Mouse (Mus musculus) heart, postnatal 0 days (tissue): ENCODE measurements around the gene Lhfp. TPM values are rescaled to one million over a fixed set of nuclear protein-coding genes. Genes with fewer than 3 reads are reported as not detected.

ENCODE experiments used
- ATAC-seq: fragments of 200-750 bp; cut with Nextera tagmentation; 2 replicates; pipeline ENCODE4 v1.8.0; 2017; ENCODE audit warnings: low read depth, moderate number of reproducible peaks, moderate library complexity; ENCODE audit not compliant: insufficient read depth
- DNase-seq: peaks from one replicate; pipeline ENCODE4 v3.0.0-alpha.2; 2016; ENCODE audit warnings: low spot score
- H3K27ac ChIP-seq: fragments of 300-500 bp; sonication (generic); 2 replicates; pipeline ENCODE4 v1.5.1; 2014; ENCODE audit warnings: low read depth, mild to moderate bottlenecking
- H3K27me3 ChIP-seq: fragments of 300-500 bp; sonication (generic); 2 replicates; pipeline ENCODE4 v1.6.1; 2014; ENCODE audit warnings: low read length, mixed read lengths; ENCODE audit not compliant: control insufficient read depth, insufficient read depth
- H3K36me3 ChIP-seq: fragments of 300-500 bp; sonication (generic); replicated peaks from 2 replicates; pipeline ENCODE4 v1.6.1; 2014; ENCODE audit warnings: low read length, mixed read lengths; ENCODE audit not compliant: control insufficient read depth, insufficient read depth
- H3K4me1 ChIP-seq: fragments of 300-500 bp; sonication (generic); 2 replicates; pipeline ENCODE4 v1.6.1; 2014; ENCODE audit warnings: antibody characterized with exemption; ENCODE audit not compliant: control insufficient read depth, insufficient read depth
- H3K4me2 ChIP-seq: fragments of 300-500 bp; sonication (generic); 2 replicates; pipeline ENCODE4 v1.6.1; 2014; ENCODE audit warnings: low read depth, mild to moderate bottlenecking, low read length, moderate library complexity
- H3K4me3 ChIP-seq: fragments of 300-500 bp; sonication (generic); 2 replicates; pipeline ENCODE4 v1.5.1; 2014; ENCODE audit warnings: low read depth, low read length
- H3K9ac ChIP-seq: fragments of 300-500 bp; sonication (generic); replicated peaks from 2 replicates; pipeline ENCODE4 v1.6.1; 2014; ENCODE audit warnings: low read depth, low read length, mixed read lengths
- H3K9me3 ChIP-seq: fragments of 300-500 bp; sonication (generic); replicated peaks from 2 replicates; pipeline ENCODE4 v1.6.1; 2016; ENCODE audit warnings: low read length; ENCODE audit not compliant: control insufficient read depth
- CTCF ChIP-seq: IDR thresholded peaks from 2 replicates; pipeline ENCODE4 v1.5.1; 2016; ENCODE audit warnings: antibody characterized with exemption, control low read depth, low read depth
- EP300 ChIP-seq: IDR thresholded peaks from 2 replicates; pipeline ENCODE4 v1.6.1; 2016; ENCODE audit warnings: antibody characterized with exemption, low read depth
- WGBS: fragments of 180-500 bp; shearing (Covaris S2); extraction: QIAGEN DNeasy Blood & Tissue Kit; methylation state at CpG from one replicate; pipeline ENCODE4 v1.1.7; 2014; 5-methylcytosine and 5-hydroxymethylcytosine counted together
- polyA plus RNA-seq: library from polyadenylated mRNA; unstranded; fragments of >200 nt; fragmentation: Nextera tagmentation; extraction: Ambion mirVana; gene quantifications from 2 replicates; pipeline ENCODE4 v1.2.1, GENCODE M21; 2015
- total RNA-seq: library from RNA; depleted of rRNA; stranded (reverse); fragments of >200 nt; gene quantifications from 2 replicates; pipeline ENCODE4 v1.2.3, GENCODE M21; 2014; ENCODE audit warnings: low replicate concordance

Lhfp gene
- total and polyA plus RNA-seq, 2 experiments from 2014 or later = 78.0 to 87.2 TPM

DNA sequence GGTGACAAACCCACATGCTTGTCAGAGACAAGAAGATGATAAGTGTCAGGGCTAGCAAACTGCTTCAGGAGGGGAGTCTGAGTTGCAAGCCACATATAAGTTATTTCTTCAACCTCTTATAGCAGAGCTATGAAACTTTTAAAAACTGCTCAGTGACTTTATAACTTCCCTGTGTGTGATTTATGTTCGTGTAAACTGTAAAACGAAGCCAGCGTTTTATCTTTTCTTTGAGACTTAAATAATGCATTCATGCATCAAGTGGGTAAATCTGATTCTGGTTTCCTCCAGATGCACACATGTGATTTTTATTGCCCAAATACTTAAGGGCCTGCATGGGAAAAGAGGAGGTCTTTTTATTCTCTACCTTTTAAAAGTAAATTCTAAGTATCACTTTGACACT, 161.4 kb downstream of the Lhfp start:
- Histone ChIP-seq H3K4me3 (no peak overlapping the region), H3K4me2 (no peak overlapping the region; the same call in 1 of the 2 replicates), H3K9ac (no peak overlapping the region), H3K27ac (peak overlapping the region; percentile 57), H3K9me3 (no peaks in the 10 kb centered on the region), H3K27me3 (no peaks in the 10 kb centered on the region), H3K4me1 (peaks cover 41% of the 10 kb centered on the region), H3K36me3 (no peaks in the 10 kb centered on the region)
- ATAC-seq (no peak), DNase-seq (no peak)
- no peak for TF ChIP-seq EP300
- no peak for TF ChIP-seq CTCF
- WGBS = 66% methylated on average over 3 of the region's 3 CpGs

DNA sequence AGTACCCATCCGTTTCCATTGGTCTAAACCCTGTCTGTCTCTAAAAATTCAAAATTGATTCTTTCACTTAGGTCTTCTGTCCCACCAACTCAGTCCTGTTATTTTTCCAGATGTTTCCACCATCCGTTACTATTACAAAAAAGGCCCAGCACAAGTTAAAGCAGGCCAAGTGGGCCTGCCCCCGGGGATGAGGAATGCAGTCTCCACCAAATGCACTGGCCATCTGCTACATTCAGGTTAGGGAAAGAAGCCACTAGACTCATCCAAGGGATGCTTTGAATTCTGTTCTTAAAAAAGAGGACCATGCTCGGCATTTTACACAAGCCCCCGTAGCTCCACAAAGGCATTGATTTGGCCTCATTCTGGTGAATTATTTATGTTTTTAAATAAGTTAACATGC, 162.3 kb downstream of the Lhfp start:
- Histone ChIP-seq H3K27me3 (no peaks in the 10 kb centered on the region), H3K4me2 (no peak overlapping the region), H3K27ac (0 out of 2 replicates have a peak overlapping the region, but pooled peaks have one; percentile 57), H3K9me3 (no peaks in the 10 kb centered on the region), H3K4me1 (peaks cover 41% of the 10 kb centered on the region), H3K4me3 (no peak overlapping the region), H3K36me3 (no peaks in the 10 kb centered on the region), H3K9ac (no peak overlapping the region)
- TF ChIP-seq EP300 (no peak), CTCF (no peak)
- ATAC-seq (no peak), DNase-seq (no peak)
- 49% methylated on average over 5 of the region's 5 CpGs for WGBS

DNA sequence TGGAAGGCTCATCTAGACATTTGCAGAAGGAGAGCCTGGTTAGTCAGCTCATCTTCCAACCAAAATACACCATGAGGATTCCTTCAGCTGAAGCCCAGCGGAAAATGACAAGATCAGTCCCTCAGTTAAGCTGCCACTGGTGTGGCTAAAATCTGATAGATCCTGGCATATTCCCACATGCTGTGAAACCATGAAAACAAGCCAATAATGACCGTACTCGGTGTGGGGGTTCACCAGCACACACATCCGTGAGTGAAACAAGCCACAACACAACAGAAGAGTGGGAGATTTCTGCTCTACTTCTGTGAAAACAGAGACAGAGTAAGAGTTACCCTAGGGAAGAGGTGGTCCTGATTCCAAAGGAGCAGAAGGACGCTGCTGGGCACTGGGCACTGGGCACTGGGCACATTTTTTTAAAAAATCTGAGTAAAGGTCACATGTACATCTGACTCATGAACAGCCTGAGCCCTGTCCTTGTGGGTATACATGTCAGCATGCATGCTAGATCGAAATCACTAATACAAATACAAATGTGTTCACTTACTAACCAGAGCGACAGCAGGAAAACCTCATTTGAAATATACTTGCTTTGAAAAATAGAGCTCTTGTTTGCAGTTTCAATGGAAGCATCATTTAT, 163.1 kb downstream of the Lhfp start:
- H3K27ac ChIP-seq = no peak overlapping the region
- no peak overlapping the region for H3K4me2 ChIP-seq
- H3K9ac ChIP-seq = no peak overlapping the region
- 89% methylated on average over 7 of the region's 7 CpGs for WGBS
- H3K4me3 ChIP-seq = no peak overlapping the region
- ATAC-seq (no peak), DNase-seq (no peak)
- peaks cover 41% of the 10 kb centered on the region for H3K4me1 ChIP-seq
- no peaks in the 10 kb centered on the region for H3K9me3 ChIP-seq
- no peaks in the 10 kb centered on the region for H3K36me3 ChIP-seq
- no peaks in the 10 kb centered on the region for H3K27me3 ChIP-seq
- no peak for TF ChIP-seq EP300
- no peak for TF ChIP-seq CTCF

DNA sequence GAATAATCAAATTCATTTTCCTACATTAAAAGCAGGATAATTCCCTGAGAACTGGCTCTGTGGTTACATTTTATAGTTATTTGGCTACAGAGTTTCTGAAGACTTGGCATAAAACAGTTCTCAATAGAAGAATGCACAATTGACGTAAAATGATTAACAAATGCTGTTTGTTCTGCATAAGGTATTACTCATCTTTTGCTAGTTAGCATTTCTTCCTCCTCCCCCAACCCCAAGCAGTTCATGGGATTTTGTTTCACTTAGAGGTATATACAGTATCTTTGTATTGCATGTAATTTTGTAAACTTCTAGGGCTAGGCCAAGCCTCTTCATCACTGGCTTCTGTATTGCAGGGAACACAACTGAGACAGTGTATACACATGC, 163.6 kb downstream of the Lhfp start:
- WGBS = 92% methylated on average over 1 of the region's 1 CpGs
- TF ChIP-seq EP300 (no peak), CTCF (no peak)
- Histone ChIP-seq H3K9ac (no peak overlapping the region), H3K9me3 (no peaks in the 10 kb centered on the region), H3K4me3 (no peak overlapping the region), H3K36me3 (no peaks in the 10 kb centered on the region), H3K4me1 (peaks cover 41% of the 10 kb centered on the region), H3K27me3 (no peaks in the 10 kb centered on the region), H3K27ac (no peak overlapping the region), H3K4me2 (no peak overlapping the region)
- DNase-seq = no peak
- no peak for ATAC-seq

DNA sequence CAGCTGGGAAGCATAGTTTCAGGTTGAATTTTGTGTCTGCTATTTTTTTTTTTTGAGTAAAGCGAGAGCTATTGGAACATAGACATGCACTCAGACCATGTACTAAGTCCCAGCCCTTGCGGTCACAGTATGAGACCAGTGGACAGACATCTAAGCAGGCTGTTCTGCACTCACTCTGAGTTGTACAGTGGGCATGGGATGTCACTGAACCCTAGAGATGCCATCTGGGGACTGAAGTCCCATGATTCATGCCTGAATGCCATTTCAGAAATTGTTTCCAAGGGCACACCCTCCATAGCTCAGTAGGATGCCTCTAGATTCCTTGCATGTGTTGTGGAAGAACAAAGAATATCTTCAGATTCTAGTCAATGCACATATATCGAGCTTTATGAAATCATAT, 164.4 kb downstream of the Lhfp start:
- H3K9me3 ChIP-seq = no peaks in the 10 kb centered on the region
- DNase-seq (no peak), ATAC-seq (no peak)
- H3K4me3 ChIP-seq = no peak overlapping the region
- no peak overlapping the region for H3K4me2 ChIP-seq
- H3K36me3 ChIP-seq = no peaks in the 10 kb centered on the region
- no peak overlapping the region for H3K27ac ChIP-seq
- 91% methylated on average over 3 of the region's 3 CpGs for WGBS
- H3K9ac ChIP-seq = no peak overlapping the region
- peaks cover 41% of the 10 kb centered on the region for H3K4me1 ChIP-seq
- no peak for TF ChIP-seq EP300
- TF ChIP-seq CTCF = no peak
- no peaks in the 10 kb centered on the region for H3K27me3 ChIP-seq

DNA sequence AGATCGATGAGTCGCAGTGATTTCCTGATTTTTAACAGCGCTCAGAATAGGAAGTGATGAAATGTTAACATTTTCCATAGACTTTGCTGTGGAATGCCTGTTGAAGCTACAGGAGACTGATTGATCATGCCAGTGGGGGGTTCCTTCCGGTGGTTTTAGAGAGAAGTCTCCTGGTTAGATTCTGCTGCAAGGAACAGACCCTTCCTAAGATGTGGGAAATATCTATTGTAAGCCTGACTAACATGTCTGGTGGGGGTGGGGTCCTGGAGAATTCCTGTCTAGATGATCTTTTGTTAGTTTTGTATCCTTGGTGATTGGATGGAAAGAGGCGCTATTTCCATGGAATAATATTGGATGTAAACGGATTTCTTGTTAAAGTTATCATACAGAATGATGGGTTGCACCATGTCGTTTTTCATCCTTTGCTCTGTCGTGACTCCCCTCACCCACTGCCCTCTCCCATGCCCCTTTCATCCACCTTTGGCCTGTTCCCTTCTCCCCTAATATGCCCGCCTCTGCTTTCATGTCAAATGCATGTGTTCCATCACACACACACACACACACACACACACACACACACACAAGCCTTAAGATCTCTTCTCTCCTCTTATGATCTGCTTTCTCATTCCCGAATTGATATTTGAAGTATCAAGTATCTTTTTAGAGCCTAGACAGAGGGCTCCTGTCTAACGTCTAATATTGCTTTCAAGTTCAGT, 165.3 kb downstream of the Lhfp start:
- Histone ChIP-seq H3K27me3 (no peaks in the 10 kb centered on the region), H3K9ac (no peak overlapping the region), H3K27ac (no peak overlapping the region), H3K36me3 (no peaks in the 10 kb centered on the region), H3K4me1 (peaks cover 38% of the 10 kb centered on the region), H3K9me3 (no peaks in the 10 kb centered on the region), H3K4me2 (no peak overlapping the region), H3K4me3 (no peak overlapping the region)
- WGBS = 63% methylated on average over 11 of the region's 11 CpGs
- ATAC-seq (no peak), DNase-seq (no peak)
- TF ChIP-seq EP300 = no peak
- no peak for TF ChIP-seq CTCF
